Mouse (Mus musculus) adrenal gland, postnatal 4 days (tissue): ENCODE data around the gene Tnxb. TPM values are rescaled to one million over a fixed set of nuclear protein-coding genes. Genes with fewer than 3 reads are reported as not detected.

Experiments used
- DNase-seq, 2 experiments: peaks; one replicate each; pipeline ENCODE4 v3.0.0; 2021 to 2022; ENCODE audit warnings: low spot score in 2 of 2, mixed read lengths in 2 of 2
- total RNA-seq, 2 experiments: library from RNA; stranded (reverse); gene quantifications; 2 replicates each; pipeline ENCODE4 v1.2.3; 2021

Tnxb gene
- total RNA-seq, 2 experiments from 2014 or later = 29.4 to 33.0 TPM

DNA sequence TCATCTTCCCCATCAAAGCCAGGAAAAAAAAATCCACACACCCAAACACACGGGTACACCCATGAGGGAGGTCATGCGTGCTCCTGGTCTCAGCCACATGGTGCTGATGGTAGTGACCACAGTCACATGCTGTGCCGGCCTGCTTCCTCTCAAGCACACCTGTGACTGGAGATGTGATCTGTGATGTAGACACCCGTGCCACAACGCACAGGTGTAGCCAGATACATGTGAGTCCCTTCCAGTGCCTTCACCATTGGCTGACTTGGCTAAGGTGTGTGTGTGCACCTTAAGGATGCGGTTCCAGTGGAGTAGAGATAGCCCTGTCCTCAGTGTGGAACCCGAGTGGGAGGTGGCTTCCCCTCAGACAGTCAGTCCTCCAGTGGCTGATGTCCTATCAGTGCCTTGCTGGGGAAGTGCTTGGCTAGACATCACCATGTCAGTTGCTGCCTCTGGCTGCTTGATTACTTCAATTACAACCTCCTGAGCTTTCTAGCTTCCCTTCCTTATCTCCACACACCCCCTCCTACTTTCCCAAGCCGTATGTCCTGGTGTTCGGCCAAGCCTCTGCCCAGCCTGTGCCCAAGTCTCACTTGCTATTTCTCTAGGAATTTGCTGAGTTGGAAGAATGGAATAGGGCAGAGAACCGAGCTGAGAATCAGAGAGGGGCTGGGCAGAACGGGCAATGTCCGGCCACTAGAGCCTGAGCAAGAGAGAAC, 11.0 kb upstream of the Tnxb start:
- no peak for DNase-seq

DNA sequence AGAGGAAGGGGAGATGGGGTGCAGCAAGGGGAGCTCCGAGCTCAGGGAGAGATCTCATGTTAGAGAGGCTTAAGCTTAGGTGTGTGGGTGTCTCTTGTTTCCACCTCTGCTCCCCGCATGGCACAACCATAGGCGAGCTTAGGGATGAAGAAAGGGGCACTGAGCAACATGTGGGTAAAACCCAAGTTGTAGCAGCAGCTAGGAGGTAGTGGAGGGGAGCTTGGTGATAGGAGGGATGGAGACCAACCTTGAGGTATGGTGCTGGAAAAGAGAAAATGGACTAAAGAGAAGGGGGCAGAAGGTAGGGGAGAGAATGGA, 10.5 kb upstream of the Tnxb start:
- no peak for DNase-seq

DNA sequence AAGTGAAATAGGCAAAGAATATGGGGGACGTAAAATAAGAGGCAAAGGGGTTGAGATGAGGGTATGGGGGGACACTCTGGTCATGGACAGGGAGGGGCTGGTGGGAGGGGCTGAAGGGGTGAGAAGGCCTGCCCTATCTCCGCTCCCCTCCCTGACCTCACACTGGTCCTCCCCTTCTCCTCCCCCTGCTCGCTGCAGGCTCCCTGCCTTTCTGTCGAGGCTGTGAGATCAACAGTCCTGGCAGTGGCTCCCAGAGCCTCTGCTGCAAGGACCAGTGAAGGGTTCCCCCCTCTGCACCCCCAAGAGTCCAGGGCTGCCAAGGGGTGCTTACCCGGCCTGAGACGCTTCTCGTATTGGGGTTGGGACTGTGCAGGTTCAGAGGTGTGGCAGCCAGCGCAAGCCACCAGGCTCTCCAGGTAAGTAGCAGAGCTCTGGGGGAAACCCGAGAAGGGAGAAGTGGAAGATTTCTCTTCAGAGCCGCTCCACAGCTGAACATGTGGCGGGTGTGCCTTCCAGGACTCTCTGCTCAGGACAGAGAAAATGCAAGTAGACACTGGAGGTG, 10.0 kb upstream of the Tnxb start:
- no peak for DNase-seq

DNA sequence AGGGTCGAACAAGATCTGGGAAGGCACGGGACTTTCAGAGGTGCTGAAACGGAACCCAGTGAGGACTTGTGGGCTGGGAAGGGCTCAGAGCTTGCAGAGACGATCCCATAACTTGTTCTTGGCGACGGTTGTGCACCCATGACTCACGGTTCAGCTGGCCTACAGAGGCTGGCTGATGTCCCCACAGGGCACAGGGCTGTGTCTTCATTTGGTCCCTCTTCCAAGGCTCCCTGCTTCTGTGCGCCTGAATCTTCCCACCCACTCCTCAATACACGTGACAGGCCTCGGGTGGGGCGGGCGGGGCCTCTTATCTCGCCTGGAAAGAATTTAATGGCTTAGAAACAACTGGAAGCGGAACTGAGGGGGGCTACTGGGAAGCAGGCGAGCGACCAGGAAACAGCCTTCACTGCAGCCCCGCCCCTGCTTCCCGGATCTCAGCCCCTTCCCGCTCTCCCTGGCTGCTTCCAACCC, 9.2 kb upstream of the Tnxb start:
- DNase-seq = no peak

DNA sequence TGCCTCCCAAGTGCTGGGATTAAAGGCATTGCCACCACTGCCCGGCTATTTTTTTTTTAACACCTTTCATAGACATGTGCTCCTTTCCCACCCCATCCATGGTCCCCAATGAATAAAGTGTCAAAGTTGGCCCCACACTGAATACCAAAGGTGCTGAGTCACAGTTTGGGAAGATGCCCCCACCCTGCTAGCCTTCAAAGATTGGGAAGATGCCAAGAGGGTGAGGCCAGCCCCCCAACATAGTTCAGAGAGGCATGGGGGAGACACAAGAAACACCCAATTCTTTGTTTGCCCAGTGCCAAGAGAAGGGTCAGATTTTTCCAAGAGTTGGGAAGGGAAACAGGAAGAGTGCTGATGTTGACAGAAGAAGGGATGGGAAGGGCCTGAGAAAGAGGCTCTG, 7.9 kb upstream of the Tnxb start:
- DNase-seq = no peak

DNA sequence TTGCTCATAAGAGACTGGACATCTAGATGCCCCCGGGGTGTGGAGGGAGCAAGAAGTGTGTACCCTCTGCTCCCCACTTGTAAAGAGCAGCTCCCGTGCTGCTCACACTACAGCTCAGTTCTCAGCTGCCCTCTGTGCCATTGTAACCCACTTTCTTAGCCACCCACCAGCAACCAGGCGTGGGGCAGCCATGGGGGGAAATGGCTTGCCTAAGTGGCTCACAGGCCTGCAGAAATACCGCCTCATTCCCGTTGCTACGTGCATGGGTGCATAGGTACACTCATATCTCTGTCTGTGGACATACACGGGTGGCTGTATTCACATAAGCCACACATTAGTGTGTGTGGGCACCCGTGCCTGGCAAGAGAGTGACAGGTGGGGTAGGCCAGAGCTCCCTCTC, 7.4 kb upstream of the Tnxb start:
- DNase-seq = no peak

DNA sequence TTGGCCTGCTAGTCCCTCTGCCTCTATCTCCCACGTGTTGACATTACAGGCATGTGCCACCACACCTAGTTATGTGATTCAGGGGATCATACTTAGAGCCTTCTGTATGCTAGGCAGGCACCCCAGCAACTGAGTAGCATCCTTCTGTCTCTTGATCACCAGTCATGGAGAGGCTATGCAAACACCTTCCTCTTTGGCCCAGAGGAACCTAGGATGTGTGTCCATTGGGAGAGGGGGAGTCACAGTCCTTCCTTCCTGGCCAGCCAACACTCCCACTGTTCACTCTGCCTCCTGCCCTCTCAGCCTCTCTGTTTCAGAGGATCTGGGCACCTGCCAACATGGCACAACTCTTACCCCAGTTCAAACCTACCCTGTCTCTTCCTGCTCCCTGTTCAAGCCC, 6.8 kb upstream of the Tnxb start:
- no peak for DNase-seq

DNA sequence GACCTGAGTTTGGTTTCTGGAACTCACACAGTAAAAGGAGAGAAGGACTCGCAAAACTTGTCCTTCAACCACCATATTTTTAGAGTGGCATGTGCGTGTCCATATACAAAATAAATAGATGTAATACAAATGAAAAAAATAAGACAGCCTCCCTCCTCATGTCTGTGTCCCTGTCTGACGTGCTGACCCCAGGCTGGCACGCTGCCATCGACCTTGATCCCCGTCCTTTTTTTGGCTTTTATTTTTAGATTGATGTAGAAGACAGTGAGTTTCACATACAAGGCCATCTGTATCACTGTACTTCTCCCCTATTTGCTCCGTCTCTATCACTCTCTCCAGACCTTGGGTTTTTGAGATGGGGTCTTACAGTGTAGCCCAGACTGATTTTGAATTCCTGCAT, 5.9 kb upstream of the Tnxb start:
- no peak for DNase-seq

DNA sequence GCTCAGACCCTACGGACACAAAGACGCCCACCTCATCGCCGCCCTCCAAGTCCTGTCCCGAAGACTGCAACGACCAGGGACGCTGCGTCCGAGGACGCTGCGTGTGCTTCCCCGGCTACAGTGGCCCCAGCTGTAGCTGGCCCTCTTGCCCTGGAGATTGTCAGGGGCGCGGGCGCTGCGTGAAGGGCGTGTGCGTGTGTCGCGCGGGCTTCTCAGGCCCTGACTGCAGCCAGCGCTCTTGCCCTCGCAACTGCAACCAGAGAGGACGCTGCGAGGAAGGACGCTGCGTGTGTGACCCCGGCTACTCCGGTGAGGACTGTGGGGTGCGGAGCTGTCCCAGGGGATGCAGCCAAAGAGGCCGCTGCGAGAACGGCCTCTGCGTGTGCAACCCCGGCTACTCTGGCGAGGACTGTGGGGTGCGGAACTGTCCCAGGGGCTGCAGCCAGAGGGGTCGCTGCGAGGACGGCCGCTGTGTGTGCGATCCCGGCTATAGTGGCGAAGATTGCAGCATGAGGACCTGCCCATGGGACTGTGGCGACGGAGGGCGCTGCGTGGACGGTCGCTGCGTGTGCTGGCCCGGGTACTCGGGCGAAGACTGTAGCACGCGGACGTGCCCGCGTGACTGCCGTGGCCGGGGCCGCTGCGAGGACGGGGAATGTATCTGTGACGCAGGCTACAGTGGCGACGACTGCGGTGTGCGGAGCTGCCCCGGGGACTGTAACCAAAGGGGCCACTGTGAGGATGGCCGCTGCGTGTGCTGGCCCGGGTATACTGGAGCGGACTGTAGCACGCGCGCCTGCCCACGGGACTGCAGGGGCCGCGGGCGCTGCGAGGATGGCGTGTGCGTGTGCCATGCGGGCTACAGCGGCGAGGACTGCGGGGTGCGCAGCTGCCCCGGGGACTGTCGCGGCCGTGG, 1.1 kb downstream of the Tnxb start:
- DNase-seq = no peak

DNA sequence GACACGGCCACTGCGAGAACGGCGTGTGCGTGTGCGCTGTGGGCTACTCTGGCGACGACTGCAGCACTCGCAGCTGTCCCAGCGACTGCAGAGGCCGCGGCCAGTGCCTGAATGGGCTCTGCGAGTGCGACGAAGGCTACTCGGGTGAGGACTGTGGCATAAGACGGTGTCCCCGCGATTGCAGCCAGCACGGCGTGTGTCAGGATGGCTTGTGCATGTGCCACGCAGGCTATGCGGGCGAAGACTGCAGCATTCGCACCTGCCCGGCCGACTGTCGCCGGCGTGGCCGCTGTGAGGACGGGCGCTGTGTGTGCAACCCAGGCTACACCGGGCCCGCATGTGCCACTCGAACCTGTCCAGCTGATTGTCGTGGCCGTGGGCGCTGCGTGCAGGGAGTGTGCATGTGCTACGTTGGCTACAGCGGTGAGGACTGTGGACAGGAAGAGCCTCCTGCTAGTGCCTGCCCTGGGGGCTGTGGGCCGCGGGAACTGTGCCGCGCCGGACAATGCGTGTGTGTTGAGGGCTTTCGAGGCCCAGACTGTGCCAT, 2.0 kb downstream of the Tnxb start:
- no peak for DNase-seq

DNA sequence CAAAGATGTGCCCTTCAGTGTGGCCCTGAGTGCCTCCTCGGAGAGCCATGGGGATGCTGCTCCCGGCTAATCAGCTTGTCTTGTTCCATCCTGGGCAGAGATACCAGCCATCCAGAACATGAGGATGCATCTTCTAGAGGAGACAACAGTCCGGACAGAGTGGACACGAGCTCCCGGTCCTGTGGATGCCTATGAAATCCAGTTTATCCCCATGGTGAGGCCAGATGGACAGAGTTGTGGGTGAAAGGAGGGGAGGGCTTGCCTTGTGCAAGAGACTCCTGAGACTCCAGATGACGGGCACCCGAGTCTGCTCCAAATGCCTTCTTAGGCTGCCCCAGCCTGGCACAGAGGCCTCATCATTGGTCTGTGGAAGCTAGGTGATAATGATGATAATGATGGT, 2.8 kb downstream of the Tnxb start:
- no peak for DNase-seq

DNA sequence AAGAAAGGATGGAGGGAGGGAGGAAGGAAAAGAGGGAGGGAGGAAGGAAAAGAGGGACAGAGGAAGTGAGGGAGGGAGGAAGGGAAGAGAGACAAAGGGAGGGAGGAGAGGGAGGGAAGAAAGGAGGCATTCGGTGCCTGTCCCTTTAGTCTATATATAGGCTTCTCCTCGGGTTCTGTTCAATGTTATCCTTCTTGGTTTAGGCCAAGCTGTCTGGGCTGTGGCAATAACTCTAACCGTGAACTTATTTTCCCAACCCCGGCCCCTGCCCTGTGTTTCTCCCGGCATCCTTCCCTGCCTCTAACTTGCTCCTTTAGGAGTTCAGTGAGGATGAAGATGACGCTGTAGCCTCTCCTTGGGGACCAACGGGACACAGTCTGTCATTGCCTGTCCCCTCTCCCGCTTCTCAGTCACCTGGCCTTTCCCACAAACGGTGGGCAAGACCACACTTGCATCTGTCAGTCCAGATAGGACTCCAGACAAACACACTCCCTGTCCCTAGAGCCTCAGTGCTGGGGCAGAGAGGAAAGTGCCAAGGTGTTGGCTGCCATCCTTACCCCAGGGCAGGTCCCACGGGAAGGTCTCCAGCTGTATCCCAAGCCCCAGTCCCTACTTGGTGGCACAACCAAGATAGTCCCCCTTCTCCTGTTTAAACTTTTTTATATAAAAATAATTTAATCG, 4.3 kb downstream of the Tnxb start:
- no peak for DNase-seq

DNA sequence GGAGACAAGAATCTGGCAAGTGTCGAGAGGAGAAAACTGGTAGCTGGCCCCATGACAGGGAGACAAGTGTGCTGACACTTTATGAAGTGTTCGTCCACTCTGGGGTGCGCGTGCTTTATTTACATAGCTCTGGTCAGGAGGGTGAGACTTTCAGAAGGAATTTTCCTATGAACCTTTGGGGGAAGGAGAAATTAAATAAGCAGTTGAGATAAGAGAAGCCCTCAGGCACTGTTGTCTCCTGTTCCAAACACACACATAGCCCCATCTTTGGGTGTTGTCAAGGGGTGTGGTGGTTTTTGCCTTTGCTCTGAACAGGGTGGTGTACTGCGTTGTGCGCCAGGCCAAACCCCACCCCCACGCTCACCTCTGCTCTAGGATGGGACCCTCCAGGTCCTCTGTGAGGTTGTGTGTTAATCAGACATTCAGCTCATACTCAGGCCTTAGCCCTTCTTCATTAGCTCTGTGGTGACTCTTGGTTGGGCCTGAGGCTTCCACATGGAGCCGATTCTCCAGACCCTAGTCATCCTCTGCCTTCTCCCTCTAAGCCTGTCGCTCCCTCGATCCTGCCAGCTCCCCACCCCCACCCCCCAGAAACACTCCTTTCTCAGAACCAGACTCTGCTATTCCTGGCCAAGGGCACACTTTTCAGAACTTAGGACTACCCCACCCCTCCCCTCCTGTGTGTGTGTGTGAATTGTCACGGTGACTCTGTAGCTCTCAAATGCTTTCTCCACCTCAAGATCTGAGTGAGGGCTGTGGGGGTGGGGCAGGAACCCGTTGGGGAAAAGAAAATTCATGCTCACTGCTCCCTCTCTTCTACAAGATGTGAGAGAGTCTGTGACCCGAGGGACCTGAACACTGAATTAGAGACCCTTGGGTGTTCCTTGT, 5.1 kb downstream of the Tnxb start:
- DNase-seq = no peak

DNA sequence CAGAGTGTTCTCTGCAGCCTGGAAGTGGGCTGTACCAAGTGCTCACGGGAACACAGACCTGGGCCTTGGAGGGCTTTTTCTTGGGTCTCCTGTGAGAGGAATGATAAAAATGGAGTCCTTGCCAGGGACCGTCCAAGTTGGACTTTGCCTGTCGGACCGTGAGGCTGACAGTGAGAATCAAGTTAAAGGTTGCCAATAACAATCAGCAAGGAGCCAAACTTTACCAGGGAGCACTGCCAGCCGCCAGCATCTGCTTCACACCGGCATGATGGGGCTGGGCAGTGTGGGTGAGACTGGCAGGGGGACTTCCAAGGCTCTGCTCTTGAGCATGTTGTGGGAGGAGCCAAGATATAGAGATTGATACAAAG, 5.7 kb downstream of the Tnxb start:
- no peak for DNase-seq

DNA sequence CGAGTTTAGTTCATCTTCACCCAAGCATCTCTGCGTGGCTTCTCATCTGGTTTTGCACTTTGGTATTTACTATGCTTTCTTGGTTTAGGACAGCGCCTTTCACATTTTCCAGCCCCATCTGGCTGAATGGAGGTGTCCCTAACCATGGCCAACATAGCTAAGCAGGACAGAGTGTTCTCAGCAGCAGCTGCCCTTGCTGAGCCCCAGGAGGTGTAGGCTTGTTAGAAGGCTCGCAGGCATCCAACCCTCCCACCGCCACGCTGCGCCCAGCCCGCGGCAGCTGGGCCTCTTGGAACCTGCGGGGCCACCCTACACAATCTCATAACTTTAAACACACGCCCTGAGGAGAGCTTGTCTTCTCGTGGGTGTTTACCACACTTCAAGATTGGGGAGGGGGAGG, 6.3 kb downstream of the Tnxb start:
- no peak for DNase-seq

DNA sequence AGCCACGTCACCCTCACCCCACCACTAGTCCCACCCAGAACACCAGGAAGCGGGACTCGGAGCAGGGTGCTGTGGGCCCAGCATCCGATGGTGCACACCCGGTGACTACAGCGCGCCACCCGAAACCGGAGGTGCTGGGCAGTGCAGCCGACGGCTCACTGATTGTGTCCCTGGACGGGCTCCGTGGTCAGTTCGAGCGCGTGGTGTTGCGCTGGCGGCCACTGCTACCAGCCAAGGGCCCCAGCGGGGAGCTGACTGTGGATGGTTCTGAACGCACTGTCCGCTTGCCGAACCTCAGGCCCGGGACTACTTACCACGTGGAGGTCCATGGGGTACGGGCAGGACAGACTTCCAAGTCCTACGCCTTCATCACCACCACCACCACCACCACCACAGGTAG, 9.9 kb downstream of the Tnxb start:
- DNase-seq = no peak

DNA sequence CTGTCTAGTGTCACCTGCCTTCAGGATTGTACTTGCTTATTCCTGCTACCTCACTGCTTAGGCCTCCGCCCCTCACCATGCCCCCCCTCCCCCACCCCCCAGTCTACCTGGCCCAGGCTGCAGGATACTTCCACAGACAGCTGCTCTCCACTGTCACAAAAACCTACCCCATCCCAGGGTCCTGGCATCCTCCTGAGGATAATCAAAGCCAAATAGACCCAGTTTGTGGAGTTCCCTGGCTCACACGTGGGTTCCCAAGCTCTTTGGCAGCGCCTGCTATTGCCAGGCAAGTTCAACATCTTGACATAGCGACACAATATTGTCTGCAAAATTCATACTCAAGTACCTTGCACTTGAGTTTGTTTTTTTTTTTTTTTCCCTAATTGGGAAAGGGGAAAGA, 10.3 kb downstream of the Tnxb start:
- DNase-seq = no peak

DNA sequence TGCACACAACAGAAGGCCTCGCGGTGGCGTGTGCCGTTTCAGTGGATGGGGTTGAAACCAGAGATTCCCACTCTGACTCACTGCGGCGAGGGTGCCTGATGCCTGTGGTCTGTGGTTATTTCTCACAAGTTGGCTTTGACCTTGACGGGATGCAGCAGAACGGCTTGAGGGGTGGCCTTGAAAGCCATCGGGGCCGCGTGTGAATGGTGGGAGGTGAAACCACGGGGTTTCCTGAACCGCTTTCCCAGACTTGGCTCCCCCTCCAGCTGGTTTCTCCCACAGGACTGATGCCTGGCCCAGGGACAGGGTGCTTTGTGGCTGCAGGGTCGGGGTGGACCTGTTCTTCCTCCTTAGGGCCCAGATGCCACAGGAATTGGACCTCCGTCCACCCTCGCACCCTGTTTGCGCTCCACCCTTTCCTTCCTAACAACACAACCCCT, 10.8 kb downstream of the Tnxb start:
- no peak for DNase-seq

DNA sequence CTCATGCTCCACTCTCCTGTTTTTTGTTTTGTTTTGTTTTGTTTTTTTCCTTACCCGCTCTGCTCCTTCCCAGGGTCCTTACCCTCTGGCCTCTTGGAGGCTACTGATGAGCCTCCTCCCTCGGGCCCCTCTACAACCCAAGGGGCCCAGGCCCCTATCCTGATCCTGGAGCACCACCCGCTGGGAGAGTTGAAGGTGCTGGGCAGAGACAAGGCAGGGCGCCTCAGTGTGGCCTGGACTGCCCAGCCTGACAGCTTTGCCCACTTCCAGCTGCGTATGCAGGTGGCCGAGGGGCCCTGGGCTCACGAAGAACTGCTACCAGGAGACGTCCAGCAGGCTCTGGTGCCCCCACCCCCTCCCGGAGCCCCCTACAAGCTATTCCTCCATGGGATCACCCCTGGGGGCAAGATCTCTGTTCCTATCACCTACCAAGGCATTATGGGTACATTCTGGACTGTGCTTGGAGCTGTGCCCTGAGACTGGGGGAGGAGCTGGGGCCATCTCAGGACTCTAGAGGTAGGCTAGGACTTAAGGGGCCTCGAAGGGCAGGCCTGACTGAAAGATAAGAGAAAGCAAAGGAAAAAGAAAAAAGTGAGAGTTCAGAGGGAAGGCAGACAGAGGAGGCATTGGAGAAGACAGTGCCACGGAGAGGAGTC, 11.7 kb downstream of the Tnxb start:
- no peak for DNase-seq

DNA sequence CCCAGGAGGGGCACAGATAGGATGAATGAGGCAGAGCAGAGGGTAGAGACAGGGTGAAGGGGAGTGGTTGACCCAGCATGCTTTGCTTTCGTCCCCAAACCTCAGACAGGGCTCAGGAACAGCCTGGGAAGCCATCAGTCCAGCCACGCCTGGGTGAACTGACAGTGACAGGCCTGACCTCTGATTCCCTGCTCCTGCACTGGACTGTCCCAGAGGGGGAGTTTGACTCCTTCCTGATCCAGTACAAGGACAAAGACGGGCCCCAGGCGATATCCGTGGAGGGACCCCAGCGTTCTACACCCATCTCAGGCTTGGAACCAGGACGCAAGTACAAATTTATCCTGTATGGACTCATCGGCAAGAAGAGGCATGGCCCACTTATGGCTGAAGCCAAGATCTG, 12.8 kb downstream of the Tnxb start:
- no peak for DNase-seq
